Mouse (Mus musculus): ENCODE data around the gene Ntsr1.

Ntsr1 gene

DNA sequence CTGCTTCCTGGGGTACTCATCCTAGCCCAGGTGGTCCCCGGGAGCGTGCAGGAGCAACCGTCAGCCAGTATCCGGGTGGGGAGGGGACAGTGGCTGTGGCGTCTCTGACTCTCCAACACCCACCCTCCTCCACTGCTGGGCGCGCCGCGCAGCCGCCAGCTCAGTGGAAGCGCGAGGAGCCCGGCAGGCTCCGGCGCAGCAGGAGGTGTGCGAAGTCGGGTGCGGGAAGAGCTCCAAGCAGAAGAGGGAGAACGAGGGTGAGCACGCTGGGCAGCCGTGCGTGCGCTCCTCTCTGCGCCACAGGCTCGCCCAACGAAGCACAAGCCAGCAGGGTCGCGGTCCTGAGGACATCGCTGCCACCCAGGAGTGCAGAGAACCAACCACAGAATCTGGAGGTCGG, at the start of gene Ntsr1:
Gene Ntsr1 (plus strand): TSS at position 236 of the 400 bp plus-strand sequence.
- in situ Hi-C loops (cut with MboI) = no loop called here

DNA sequence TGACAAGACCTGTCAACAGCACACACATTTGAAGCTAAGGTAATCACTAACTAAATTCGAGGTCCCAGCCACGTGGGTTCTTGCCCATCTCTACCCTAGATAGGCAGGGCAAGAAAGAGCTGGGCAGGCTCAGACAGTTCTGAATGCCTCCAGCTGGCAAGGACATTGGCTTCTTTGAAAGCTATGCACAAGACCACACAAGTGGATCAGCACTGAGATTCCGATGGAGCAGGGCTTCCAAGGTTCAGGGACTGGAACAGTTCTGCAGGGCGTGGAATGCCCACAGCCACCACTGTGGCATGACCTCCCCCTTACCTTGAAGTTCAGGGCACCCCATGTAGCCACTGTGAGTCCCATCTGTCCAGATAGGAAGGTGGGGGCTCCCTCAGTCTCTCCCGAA, 49.2 kb upstream of the Ntsr1 start:
- in situ Hi-C loops (cut with MboI) = no loop called here

DNA sequence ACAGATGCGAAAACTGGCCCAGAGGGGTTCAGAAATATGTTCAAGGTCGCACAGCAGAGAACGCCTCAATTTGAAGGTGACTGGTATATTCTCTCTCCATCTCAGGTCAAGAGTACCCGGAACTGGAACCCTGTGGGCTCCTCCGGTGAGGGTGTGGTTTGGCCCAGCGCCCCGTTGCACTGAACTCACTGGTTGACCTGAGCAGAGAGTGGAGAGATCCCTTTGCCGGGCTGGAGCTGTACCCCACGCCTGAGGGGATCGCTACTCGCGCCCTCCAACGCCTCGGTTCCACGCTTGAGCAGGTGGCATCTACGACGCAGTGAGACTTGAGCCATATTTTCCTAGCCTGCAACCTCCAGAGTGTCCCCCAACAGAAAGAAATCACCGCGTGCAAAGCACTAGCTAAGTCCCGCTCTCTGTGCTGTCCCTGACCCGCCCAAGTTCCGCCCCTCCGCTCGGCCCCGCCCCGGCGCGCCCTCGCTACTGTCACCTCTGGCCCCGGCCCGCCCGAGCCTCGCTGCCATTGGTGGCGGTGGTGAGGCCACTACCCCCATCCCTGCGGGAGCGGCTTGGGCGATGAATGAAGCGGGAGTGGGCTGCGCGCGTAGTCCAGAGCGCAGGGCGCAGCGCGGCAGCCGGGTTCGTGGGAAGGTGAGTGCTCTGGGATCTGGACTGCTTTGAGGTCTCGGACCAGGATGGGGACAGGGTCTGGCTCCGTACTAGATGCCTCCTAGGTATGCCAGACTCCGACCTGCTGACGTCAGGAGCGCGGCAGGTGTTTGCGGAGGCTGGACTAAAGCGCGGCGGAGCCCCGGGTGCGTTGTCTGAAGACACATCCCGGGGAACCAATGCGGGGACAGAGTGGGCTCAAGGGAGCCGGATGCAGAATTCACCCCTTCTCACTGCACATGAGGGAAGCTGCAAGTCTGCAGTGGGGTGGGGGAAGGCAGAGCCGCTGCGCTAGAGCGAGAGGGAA, 43.8 kb upstream of the Ntsr1 start, which contains the start of gene Slco4a1:
Gene Slco4a1 (plus strand): TSS at position 523 of the 976 bp plus-strand sequence.
- in situ Hi-C loops (cut with MboI) = no loop called here

DNA sequence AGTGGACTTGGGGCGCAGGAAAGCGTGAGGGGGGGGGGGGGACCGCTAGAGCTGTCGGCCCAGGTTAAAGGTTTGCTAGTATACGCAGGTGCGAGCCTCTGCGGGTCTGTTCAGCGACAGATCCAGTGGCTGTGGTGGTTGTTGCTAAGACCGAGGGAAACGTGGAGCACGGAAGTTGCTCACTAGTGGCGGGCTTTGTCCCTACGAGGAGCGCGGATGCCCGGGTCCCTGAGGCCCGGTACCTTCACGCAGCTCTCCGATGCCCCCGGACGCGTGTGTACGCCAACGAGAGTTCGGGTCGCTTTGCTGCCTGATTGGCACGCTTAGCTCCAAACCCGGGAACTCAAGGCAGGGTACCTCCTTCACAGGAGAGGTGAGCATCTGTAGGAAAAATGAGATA, 43.1 kb upstream of the Ntsr1 start:
- in situ Hi-C loops (cut with MboI) = no loop called here

DNA sequence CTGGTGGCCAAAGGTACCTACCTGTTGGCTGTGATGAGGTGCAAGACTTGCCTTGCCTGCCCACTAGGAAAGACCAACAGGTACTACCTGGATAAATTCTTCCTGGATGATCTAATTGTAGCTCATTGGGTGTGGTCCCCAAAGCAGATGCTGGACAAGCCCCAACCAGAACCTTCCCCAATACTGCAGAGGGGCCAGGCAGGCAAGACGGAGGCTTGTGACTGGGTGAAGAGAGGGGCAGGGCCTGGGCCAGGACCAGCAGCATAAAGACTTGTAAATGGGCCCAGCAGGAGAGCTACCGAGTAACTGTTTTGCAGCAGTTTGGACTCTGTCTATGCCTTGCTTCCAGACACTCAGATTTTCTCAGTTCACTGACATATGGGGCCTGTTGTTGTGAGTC, 42.1 kb upstream of the Ntsr1 start:
- in situ Hi-C loops (cut with MboI) = no loop called here

DNA sequence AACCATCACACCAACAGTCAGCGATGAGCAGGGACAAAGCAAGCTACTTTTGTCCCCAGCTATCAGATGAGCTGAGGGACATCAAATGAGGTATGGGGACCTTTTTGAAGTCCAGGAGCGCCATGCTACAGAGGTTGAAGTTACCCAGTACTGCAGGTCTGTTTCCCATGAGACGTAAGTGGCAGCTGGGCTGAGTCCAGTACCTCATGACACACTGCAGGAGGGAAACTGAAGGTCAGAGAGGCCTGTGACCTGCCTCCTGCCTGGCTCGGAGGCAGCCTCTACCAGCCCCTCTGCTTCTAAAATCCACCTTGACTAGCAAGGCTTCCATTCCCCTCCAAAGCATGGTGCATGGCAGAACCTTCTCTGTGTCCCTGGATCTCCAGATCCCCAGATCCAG, 40.3 kb upstream of the Ntsr1 start:
- in situ Hi-C loops (cut with MboI) = no loop called here

DNA sequence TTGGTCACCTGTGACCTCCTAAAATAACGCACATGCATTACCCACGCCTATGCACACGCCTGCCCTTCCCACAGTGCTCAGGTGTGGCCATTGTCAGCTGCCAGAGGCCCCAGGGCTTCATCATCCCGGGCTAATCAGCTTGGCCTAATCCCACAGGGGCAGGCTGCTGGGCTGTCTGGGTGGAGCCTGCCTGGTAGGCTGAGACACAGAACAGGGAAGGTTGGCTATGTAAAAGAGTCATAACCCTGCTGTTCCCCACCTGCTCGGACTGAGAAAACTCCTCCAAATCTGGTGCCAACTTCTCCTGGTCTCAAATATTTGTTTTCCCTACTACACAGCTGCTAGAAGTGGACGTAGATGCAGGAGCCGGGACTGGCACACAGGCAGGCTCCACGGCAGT, 39.0 kb upstream of the Ntsr1 start:
- in situ Hi-C loops (cut with MboI) = loop anchor here (10.0 kb wide), 1 partner anchor 114 kb away; no protein-coding TSS in a partner anchor

DNA sequence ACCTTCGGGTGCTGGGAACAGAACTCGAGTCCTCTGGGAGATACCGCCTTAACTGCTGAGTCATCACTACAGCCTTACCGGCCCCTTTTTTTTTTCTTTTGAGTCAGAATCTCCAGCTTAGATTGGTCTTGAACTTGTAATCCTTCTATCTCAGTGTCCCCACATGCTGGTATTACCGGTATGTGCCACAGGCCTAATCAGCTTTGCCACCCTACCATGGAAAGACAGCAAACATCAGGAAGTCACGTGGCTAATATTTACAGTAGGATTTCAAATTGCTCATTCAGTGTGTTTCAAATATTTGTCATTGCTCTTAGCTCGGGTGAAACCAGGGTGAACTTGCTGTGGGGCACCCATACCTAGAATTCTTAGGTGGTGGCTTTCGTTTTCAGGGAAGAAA, 37.2 kb upstream of the Ntsr1 start:
- in situ Hi-C loops (cut with MboI) = loop anchor here (10.0 kb wide), 1 partner anchor 112 kb away; no protein-coding TSS in a partner anchor

DNA sequence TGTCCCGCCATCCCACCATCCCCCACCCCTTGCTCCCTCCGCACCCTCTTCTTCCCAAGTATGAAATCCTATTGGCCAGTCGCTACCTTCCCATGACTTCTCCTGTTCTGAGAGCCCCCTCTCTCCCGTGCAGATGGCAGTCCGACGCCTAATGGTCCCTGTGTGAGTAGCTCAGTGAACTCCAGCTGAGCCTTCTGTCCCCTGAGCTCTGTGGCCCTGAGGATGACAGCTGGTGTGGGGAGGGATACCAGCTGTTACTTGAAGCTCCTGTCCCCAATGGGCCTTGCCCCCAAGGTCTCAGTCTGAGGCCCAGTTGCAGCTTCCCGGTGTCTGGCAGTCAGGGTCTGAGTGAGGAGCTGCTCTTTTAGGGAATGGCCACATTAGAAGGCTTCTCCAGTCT, 33.3 kb upstream of the Ntsr1 start:
- in situ Hi-C loops (cut with MboI) = loop anchor here (10.0 kb wide), 1 partner anchor 108 kb away; no protein-coding TSS in a partner anchor

DNA sequence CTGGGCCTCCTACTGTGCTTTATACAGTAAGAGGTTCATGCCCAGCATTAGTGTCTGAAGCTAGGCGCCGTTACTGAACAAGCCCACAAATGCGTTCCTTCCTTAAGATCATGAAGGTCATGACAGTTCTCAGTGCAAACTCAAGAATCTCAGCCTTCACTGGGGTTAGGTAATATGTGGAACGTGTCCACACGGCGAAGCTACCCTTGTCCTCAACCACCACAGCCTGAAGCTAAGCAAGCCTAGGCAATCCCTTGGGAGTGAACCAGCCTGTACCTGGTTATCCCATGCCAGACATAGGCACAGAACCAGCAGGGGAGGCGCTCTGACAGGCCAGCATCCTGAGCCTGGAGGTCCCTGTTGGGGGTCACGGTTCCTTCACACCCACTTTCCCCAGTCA, 30.9 kb upstream of the Ntsr1 start:
- in situ Hi-C loops (cut with MboI) = loop anchor here (10.0 kb wide), 1 partner anchor 106 kb away; no protein-coding TSS in a partner anchor

DNA sequence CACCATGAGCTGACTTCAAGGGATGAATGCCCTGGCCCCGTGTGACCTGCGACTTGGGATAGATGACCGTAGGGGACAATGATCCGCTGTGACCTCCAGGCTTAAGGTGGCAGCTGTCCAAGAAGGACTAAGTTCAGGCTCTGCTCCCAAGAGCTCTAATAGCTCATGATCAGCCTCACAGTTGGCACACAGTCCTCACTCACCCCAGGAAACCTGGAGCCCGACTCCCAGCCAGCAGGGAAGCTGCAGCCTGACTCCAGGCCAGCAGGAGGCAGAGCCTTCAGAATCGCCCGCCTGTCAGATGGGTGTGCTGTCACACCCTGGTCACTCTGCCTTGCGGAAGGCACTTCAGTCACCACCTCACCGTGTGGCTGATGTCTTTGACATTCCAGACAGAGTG, 30.0 kb upstream of the Ntsr1 start:
- in situ Hi-C loops (cut with MboI) = loop anchor here (10.0 kb wide), 1 partner anchor 105 kb away; no protein-coding TSS in a partner anchor

DNA sequence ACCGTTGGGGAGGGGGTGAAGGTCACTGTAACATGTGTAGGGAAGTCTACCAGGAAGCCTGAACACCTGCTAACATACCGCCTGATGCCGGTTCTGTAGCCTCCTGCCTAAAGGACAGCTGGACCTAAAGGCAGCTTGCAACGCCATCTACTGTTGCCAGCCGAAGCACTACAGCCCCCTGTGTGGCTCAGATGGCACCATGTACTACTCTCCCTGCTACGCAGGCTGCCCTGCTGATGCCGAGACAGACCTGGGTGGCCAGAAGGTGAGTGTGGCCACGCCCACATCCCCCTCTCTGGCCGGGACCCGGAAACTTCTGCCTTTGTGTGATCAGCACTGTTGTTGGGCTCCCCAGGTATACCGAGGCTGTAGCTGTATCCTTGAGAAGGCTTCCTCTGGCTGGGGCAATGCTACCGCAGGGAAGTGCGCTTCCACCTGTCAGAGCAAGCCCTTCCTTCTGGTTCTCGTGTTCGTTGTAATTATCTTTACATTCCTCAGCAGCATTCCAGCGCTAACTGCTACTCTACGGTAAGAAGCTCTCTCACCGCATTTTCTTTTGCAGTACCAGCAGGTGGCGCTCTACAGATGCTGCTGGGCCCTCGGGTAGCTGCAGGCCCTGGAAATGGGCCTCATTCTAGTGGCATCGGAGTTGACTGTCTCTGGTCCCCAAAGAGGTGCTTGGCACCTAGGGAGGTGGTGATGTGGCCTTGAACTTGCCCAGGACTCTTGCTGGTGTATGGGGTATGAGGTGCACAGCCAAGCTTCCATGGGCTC, 27.3 kb upstream of the Ntsr1 start:
- in situ Hi-C loops (cut with MboI) = no loop called here

DNA sequence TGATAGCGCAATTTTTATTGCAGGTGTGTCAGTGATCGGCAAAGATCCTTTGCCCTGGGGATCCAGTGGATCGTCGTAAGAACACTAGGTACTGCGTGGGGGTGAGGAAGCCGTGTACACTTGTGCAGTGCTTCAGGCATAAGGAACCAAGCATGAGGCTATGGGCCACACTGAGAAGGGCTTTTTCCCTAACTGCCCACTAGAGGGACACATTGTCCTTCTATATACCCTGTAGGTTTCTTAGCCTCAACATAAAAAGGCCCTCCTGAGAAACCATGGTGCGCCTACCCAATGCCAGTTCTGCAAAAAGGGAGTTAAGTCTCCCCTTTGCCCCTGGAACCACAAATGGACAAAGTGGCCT, 26.7 kb upstream of the Ntsr1 start:
- in situ Hi-C loops (cut with MboI) = no loop called here

DNA sequence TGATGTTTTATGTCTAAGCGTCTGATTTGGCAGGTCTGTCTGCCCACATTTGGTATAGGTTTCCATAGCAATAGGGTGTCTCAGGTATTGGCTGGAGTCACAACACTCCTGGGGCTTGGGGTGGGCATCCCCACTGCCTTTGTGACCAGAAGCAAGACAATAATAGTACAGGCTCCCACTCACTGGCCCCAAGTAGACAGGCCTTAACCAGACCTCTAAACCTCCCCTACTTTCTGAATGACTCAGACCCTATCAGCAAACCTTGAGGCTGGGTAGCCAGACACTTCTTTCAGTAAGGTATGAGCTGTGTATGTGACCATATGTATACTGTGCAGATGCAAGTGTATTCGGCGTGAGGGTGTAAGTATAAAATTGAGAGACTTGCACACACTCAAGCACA, 24.9 kb upstream of the Ntsr1 start:
- in situ Hi-C loops (cut with MboI) = no loop called here

DNA sequence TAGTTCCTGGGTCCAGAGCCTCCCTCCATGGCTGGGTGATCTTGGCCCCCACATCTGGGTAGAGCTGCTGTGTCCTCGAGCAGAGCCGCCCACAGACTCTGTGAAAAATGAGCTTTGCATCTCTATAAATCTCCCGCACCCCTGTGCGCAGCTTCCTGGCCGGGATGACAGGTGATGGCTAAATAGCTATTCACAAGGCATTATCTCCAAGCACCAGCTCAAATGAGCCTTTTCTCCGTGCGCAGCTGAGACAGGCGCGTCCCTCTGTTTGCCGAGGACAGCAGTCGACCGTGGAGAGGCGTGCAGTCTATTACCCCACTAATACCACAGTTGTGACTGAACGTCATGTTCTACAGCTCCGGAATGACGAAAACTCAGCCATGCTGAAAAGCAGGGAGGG, 17.5 kb upstream of the Ntsr1 start:
- in situ Hi-C loops (cut with MboI) = no loop called here

DNA sequence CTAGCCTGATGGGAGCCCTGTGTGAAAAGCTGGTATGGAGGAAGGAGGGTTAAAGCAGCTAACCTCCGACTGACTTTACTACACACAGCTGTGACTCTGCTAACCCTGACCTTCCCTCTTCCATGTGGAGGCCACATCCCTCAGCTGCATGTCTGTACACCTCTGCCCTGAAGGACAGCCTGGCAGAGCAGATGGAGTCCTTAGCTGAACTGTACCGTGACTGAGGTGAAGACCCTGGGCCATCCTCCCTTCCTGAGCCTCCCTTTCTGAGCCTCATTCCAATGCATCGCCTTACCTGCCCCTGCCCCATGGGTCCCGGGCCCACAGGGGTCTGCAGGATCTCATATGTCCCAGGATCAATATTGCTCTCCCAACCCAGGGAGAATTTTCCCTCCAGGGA, 14.9 kb upstream of the Ntsr1 start:
- in situ Hi-C loops (cut with MboI) = no loop called here

DNA sequence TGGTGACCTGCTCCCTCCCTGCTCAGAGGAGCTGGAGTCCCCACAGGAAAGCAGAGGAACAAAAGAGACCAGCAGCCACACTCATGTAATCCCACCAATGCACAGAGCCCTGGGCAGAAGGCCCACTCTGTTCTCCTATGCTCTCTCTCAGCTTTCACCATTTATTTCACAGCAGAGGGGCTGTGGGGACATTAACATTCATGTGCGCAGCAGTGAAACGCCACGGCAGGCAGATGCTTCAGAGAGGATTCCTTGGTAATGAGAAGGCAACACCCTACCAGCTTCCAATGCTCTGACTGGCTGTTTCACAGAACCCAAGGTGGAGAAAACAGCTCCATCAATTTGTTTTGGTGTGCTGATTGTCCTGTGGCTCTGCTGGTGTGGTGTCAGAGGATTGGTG, 14.5 kb upstream of the Ntsr1 start:
- in situ Hi-C loops (cut with MboI) = no loop called here

DNA sequence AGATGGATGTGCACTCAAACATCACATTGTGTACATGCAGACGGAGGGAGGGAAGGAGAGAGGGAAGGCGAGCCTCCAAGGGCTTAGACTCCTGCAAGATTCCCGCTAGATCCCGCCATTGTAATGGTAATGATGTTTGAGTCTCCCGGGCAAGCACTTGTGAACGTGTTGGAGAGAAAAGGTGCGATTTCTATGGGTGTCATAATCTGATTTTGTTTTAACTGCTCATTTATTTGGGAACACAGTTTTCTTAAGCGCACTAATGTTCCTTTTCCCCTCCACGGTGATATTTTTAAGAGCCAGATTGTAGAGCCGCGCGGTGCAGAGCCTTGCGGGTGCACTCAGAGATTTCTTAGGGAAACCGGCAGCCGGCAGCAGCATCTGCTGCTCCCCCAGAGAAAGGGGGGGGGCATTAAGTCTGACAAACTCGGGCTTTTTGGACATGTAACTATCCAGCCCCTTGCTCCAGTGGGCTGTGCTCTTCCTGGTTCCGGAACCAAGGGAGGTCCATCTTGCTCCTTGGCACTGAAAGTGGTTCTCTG, 11.5 kb upstream of the Ntsr1 start:
- in situ Hi-C loops (cut with MboI) = no loop called here

DNA sequence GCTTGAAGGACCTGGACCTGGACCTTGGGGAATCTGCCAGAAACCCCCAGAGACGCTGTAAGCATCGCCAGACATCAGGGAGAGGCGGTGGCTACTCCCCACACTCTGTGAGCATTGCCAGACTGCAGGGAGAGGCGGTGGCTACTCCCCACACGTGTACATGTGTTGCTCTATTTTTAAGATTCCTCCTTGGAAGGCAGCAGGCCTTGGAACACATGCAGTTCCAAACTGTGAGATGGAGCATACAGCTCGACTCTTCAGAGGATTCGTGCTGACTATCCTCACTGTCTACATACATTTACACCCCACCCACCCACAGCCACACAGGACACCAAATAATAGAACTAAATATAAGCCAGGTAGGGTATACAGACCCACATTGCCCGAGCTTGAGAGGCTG, 3.9 kb upstream of the Ntsr1 start:
- in situ Hi-C loops (cut with MboI) = no loop called here

DNA sequence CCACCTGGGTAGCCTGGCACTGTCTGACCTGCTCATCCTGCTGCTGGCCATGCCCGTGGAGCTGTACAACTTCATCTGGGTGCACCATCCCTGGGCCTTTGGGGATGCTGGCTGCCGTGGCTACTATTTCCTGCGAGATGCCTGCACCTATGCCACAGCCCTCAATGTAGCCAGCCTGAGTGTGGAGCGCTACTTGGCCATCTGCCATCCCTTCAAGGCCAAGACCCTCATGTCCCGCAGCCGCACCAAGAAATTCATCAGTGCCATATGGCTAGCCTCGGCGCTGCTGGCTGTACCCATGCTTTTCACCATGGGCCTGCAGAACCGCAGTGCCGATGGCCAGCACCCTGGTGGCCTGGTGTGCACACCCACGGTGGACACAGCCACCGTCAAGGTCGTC, 950 bp downstream of the Ntsr1 start:
- in situ Hi-C loops (cut with MboI) = no loop called here

DNA sequence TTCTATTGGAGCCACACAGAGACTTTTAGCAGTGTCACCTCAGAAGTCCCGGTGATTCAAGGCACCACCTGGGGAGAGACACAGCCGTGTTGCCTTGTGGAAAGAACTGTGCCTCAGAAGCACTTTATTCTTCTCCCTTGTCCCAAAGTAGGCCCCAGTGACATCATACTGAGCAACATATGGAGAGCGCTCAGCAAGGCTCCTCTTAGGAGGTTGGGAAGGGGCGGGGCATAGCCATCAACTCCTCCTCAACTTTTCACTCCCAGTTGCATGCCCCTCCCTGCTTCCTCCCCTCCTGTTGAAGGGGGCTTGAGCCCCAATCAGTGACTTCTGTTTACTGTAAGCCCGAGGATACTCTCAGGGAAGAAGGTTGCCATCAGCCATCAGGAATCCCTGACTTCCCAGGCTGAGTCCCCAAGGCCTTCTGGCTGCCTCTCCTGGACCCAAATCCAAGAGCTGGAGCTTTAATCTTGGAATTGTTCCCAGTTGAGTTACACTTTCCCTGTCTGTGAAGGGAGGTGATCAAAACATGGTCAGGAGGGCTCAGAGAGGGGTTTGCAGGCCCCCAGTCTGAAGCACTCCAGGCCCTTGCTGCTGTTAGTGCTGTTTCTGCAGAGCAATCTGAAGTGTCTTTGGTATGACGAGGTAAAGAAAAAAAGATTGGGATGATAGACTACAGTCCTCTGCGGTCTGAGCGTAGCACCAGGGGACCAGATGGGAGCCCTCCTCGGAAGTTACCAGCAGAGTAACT, 1.6 kb downstream of the Ntsr1 start:
- in situ Hi-C loops (cut with MboI) = no loop called here

DNA sequence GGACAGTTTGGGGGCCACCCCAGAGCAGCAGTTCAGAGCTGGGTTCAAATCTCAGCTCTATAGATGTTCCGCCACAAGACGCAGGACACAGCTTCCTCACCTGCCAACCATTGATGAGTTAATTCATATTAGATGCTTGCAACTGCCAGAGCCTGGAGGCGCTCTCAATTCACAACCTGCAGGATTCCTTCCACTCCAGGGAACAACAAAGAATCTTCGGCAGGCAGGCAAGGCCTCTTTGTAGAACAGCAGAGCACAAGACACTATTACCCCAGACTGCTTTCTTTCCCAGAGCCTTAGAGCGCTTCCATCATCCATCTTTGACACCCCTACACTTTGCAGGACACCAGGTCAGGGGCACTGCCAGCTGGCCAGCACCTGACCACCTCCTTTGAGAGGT, 6.5 kb downstream of the Ntsr1 start:
- in situ Hi-C loops (cut with MboI) = no loop called here
